Mouse (Mus musculus) stomach, embryonic 15.5 days (tissue): ENCODE measurements around the gene Hdgfl2. TPM values are rescaled to one million over a fixed set of nuclear protein-coding genes. Genes with fewer than 3 reads are reported as not detected.
"Not testable (repeated sequence)": the region's sequence is repeated elsewhere in the genome, so short reads cannot be mapped to it uniquely, and the experiment has no call there.

Source experiments
- ATAC-seq: fragments of 200-750 bp; cut with Nextera tagmentation; 2 replicates; pipeline ENCODE4 v1.8.0; 2017; ENCODE audit warnings: low read depth, moderate number of reproducible peaks, moderate TSS enrichment; ENCODE audit not compliant: insufficient read depth, low FRiP score
- H3K27ac ChIP-seq: fragments of 300-500 bp; sonication (generic); 2 replicates; pipeline ENCODE4 v1.5.1; 2015; ENCODE audit warnings: mild to moderate bottlenecking, inconsistent platforms
- H3K27me3 ChIP-seq: fragments of 300-500 bp; sonication (generic); replicated peaks from 2 replicates; pipeline ENCODE4 v1.6.1; 2015; ENCODE audit warnings: inconsistent platforms
- H3K36me3 ChIP-seq: fragments of 300-500 bp; sonication (generic); 2 replicates; pipeline ENCODE4 v1.6.1; 2015; ENCODE audit warnings: inconsistent platforms
- H3K4me1 ChIP-seq: fragments of 300-500 bp; sonication (generic); 2 replicates; pipeline ENCODE4 v1.6.1; 2015; ENCODE audit warnings: inconsistent platforms
- H3K4me2 ChIP-seq: fragments of 300-500 bp; sonication (generic); 2 replicates; pipeline ENCODE4 v1.6.1; 2015; ENCODE audit warnings: mild to moderate bottlenecking, inconsistent platforms
- H3K4me3 ChIP-seq: fragments of 300-500 bp; sonication (generic); replicated peaks from 2 replicates; pipeline ENCODE4 v1.5.1; 2015; ENCODE audit warnings: inconsistent platforms
- H3K9ac ChIP-seq: fragments of 300-500 bp; sonication (generic); 2 replicates; pipeline ENCODE4 v1.6.1; 2015; ENCODE audit warnings: inconsistent platforms
- H3K9me3 ChIP-seq: fragments of 300-500 bp; sonication (generic); 2 replicates; pipeline ENCODE4 v1.6.1; 2016; ENCODE audit warnings: inconsistent platforms
- WGBS: fragments of 180-500 bp; shearing (Covaris S2); methylation state at CpG from one replicate; pipeline ENCODE4 v1.1.7; 2015; 5-methylcytosine and 5-hydroxymethylcytosine counted together
- polyA plus RNA-seq: library from polyadenylated mRNA; unstranded; fragments of >200 nt; fragmentation: Nextera tagmentation; extraction: Ambion mirVana; gene quantifications from 2 replicates; pipeline ENCODE4 v1.2.1, GENCODE M21; 2015

The Hdgfl2 gene
- polyA plus RNA-seq, 1 experiment from 2014 or later = 103 TPM

- H3K36me3 ChIP-seq = no peaks in the 10 kb centered on the region
- H3K27ac ChIP-seq = no peak overlapping the region
Measured at GRCm38 (mm10) chr17:56036901-56037287, 42.5 kb upstream of the Hdgfl2 start.

GRCm38 (mm10) chr17:56038583-56039261, 40.7 kb upstream of the Hdgfl2 start:
- peaks cover 30% of the 10 kb centered on the region for H3K4me1 ChIP-seq
- ATAC-seq = no peak
- no peaks in the 10 kb centered on the region for H3K36me3 ChIP-seq
- 84% methylated on average over 8 of the region's 8 CpGs for WGBS
- no peak overlapping the region for H3K4me2 ChIP-seq
- H3K27me3 ChIP-seq = no peaks in the 10 kb centered on the region
- no peaks in the 10 kb centered on the region for H3K9me3 ChIP-seq
- H3K4me3 ChIP-seq = no peak overlapping the region
- no peak overlapping the region for H3K27ac ChIP-seq
- H3K9ac ChIP-seq = no peak overlapping the region

More at GRCm38 (mm10) chr17:56036901-56037287, 42.5 kb upstream of the Hdgfl2 start:
- H3K4me3 ChIP-seq = peak overlapping the region; percentile 93
- no peak for ATAC-seq
- no peak overlapping the region for H3K9ac ChIP-seq
- H3K4me1 ChIP-seq = peaks cover 45% of the 10 kb centered on the region
- peak overlapping the region; percentile 53 for H3K4me2 ChIP-seq
- H3K9me3 ChIP-seq = no peaks in the 10 kb centered on the region
- no peaks in the 10 kb centered on the region for H3K27me3 ChIP-seq
- 34% methylated on average over 13 of the region's 13 CpGs for WGBS

- H3K9ac ChIP-seq = no peak overlapping the region
- no peaks in the 10 kb centered on the region for H3K9me3 ChIP-seq
- H3K4me3 ChIP-seq = peak overlapping the region; percentile 74; the same call in 1 of the 2 replicates
- H3K27me3 ChIP-seq = no peaks in the 10 kb centered on the region
- no peak overlapping the region; the same call in 1 of the 2 replicates for H3K27ac ChIP-seq
- ATAC-seq = no peak
- no peaks in the 10 kb centered on the region for H3K36me3 ChIP-seq
- 73% methylated on average over 4 of the region's 4 CpGs for WGBS
- peak overlapping the region; percentile 77 for H3K4me2 ChIP-seq
- H3K4me1 ChIP-seq = peaks cover 23% of the 10 kb centered on the region
Measured at GRCm38 (mm10) chr17:56039345-56039744, 40.1 kb upstream of the Hdgfl2 start.

- H3K4me2 ChIP-seq = peak within 1 kb of the TSS; percentile 77
- H3K9ac ChIP-seq = peak within 1 kb of the TSS; percentile 82
- H3K27ac ChIP-seq = peak within 1 kb of the TSS; percentile 89
- no peaks in the 10 kb centered on the region for H3K27me3 ChIP-seq
- 0 out of 2 replicates have a peak, but pooled peaks cover 5% of the 10 kb centered on the region for H3K36me3 ChIP-seq
- no peaks in the 10 kb centered on the region for H3K9me3 ChIP-seq
- peak; percentile 85 for ATAC-seq
- peaks cover 14% of the 10 kb centered on the region for H3K4me1 ChIP-seq
- under 1% methylated on average over 66 of the region's 68 CpGs for WGBS
- peak within 1 kb of the TSS; percentile 74 for H3K4me3 ChIP-seq
Measured at GRCm38 (mm10) chr17:56040030-56040856, 39.2 kb upstream of the Hdgfl2 start, which contains the start of gene Chaf1a. Gene Chaf1a (plus strand): TSS chr17:56040439.

GRCm38 (mm10) chr17:56040857-56041163, 38.6 kb upstream of the Hdgfl2 start:
- no peaks in the 10 kb centered on the region for H3K9me3 ChIP-seq
- H3K9ac ChIP-seq = peak overlapping the region; percentile 82
- peak overlapping the region; percentile 89 for H3K27ac ChIP-seq
- ATAC-seq = no peak
- H3K27me3 ChIP-seq = no peaks in the 10 kb centered on the region
- peak overlapping the region; percentile 77 for H3K4me2 ChIP-seq
- 0 out of 2 replicates have a peak, but pooled peaks cover 9% of the 10 kb centered on the region for H3K36me3 ChIP-seq
- peak overlapping the region; percentile 74 for H3K4me3 ChIP-seq
- WGBS = 2% methylated on average over 12 of the region's 12 CpGs
- peaks cover 13% of the 10 kb centered on the region for H3K4me1 ChIP-seq

GRCm38 (mm10) chr17:56051369-56051768, 28.1 kb upstream of the Hdgfl2 start:
- H3K27ac ChIP-seq = 0 out of 2 replicates have a peak overlapping the region, but pooled peaks have one; percentile 32
- 77% methylated on average over 5 of the region's 5 CpGs for WGBS
- ATAC-seq = no peak
- H3K4me2 ChIP-seq = no peak overlapping the region
- H3K9ac ChIP-seq = no peak overlapping the region
- H3K4me3 ChIP-seq = no peak overlapping the region
- no peaks in the 10 kb centered on the region for H3K4me1 ChIP-seq
- peaks cover 41% of the 10 kb centered on the region for H3K36me3 ChIP-seq
- no peaks in the 10 kb centered on the region for H3K27me3 ChIP-seq
- no peaks in the 10 kb centered on the region for H3K9me3 ChIP-seq

GRCm38 (mm10) chr17:56054938-56055337, 24.5 kb upstream of the Hdgfl2 start:
- Histone ChIP-seq H3K27me3 (no peaks in the 10 kb centered on the region), H3K27ac (no peak overlapping the region), H3K9ac (no peak overlapping the region), H3K4me3 (no peak overlapping the region), H3K4me2 (no peak overlapping the region), H3K9me3 (no peaks in the 10 kb centered on the region), H3K4me1 (no peaks in the 10 kb centered on the region), H3K36me3 (peaks cover 52% of the 10 kb centered on the region)
- ATAC-seq = no peak

- H3K4me1 ChIP-seq = no peaks in the 10 kb centered on the region
- peaks cover 59% of the 10 kb centered on the region for H3K36me3 ChIP-seq
- no peak for ATAC-seq
Measured at GRCm38 (mm10) chr17:56055945-56056678, 23.3 kb upstream of the Hdgfl2 start.

GRCm38 (mm10) chr17:56057381-56058120, 21.9 kb upstream of the Hdgfl2 start:
- H3K9ac ChIP-seq = no peak overlapping the region
- H3K27ac ChIP-seq = no peak overlapping the region
- H3K4me2 ChIP-seq = no peak overlapping the region
- H3K36me3 ChIP-seq = peaks cover 68% of the 10 kb centered on the region
- no peaks in the 10 kb centered on the region for H3K9me3 ChIP-seq
- H3K4me1 ChIP-seq = no peaks in the 10 kb centered on the region
- no peak overlapping the region for H3K4me3 ChIP-seq
- 89% methylated on average over 11 of the region's 11 CpGs for WGBS
- ATAC-seq = no peak
- H3K27me3 ChIP-seq = no peaks in the 10 kb centered on the region

More at GRCm38 (mm10) chr17:56055945-56056678, 23.3 kb upstream of the Hdgfl2 start:
- no peak overlapping the region for H3K4me2 ChIP-seq
- no peak overlapping the region for H3K9ac ChIP-seq
- H3K4me3 ChIP-seq = no peak overlapping the region
- no peaks in the 10 kb centered on the region for H3K27me3 ChIP-seq
- H3K9me3 ChIP-seq = no peaks in the 10 kb centered on the region
- no peak overlapping the region for H3K27ac ChIP-seq
- 65% methylated on average over 4 of the region's 4 CpGs for WGBS

GRCm38 (mm10) chr17:56062081-56062480, 17.4 kb upstream of the Hdgfl2 start:
- Histone ChIP-seq H3K4me3 (no peak overlapping the region), H3K4me1 (no peaks in the 10 kb centered on the region), H3K4me2 (no peak overlapping the region), H3K9me3 (no peaks in the 10 kb centered on the region), H3K27me3 (no peaks in the 10 kb centered on the region), H3K36me3 (peaks cover 91% of the 10 kb centered on the region), H3K9ac (no peak overlapping the region), H3K27ac (no peak overlapping the region)
- ATAC-seq = no peak
- 94% methylated on average over 7 of the region's 7 CpGs for WGBS

- not testable (repeated sequence) for H3K27me3 ChIP-seq, ATAC-seq, H3K27ac ChIP-seq, H3K4me2 ChIP-seq, H3K9me3 ChIP-seq, H3K9ac ChIP-seq, H3K4me1 ChIP-seq, H3K4me3 ChIP-seq
- 79% methylated on average over 6 of the region's 6 CpGs for WGBS
- H3K36me3 ChIP-seq = peaks cover 94% of the 10 kb centered on the region
Measured at GRCm38 (mm10) chr17:56065715-56066114, 13.7 kb upstream of the Hdgfl2 start.
